Mouse (Mus musculus): ENCODE results near the gene Vkorc1l1.

- no peak for TF ChIP-seq EP300 (IDR thresholded peaks at IDR 0.05; ENCODE audit: low read depth)
- TF ChIP-seq CTCF (IDR thresholded peaks at IDR 0.05; ENCODE audit: low read depth): no peak
Measured at GRCm38 (mm10) chr5:130033869-130034268, 92.1 kb downstream of the Vkorc1l1 start.

Data from heart, postnatal 0 days (tissue).